Mouse (Mus musculus) testis, adult 2 months (tissue): Measurements from ENCODE around the gene Eif4a3.
"Not testable (repeated sequence)": the region's sequence is repeated elsewhere in the genome, so short reads cannot be mapped to it uniquely, and the experiment has no call there.

ENCODE experiments used
- CTCF ChIP-seq: fragments of 200-500 bp; IDR thresholded peaks from 2 replicates; pipeline ENCODE4 v1.5.1; 2012; ENCODE audit warnings: low read depth, mild to moderate bottlenecking, inconsistent platforms, low read length, moderate library complexity; ENCODE audit not compliant: control insufficient read depth, insufficient read depth, insufficient replicate concordance
- POLR2A ChIP-seq: fragments of 200-500 bp; IDR thresholded peaks from 2 replicates; pipeline ENCODE4 v1.6.1; 2012; ENCODE audit warnings: low read depth, mild to moderate bottlenecking, inconsistent platforms, low read length, moderate library complexity; ENCODE audit not compliant: control insufficient read depth

DNA sequence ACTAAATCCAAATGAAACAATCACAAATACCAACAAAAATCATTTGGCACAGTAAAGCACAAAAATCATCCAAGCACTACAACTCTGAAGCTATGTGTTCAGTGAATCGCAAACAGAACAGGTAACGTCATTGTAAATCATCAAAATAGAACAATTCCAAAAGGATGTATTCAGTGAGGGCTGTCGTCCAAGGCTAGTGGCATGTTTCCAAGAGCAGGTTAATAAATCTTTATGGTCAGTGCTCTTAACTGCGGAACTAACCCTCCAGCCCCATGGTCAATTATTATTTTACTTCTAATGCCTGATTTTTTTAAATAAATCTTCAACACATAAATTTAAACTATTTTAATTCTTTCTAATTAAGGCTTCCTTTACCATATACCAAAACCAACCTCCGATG lies 43.3 kb downstream of the Eif4a3 start:
- not testable (repeated sequence) for TF ChIP-seq CTCF, POLR2A
